Mouse (Mus musculus) left cerebral cortex, postnatal 25 days (tissue): ENCODE measurements at regions not wholly inside any gene's neighbourhood (a gene's known extent, or its start where the extent isn't known, plus 50 kb on each side); places are given as distances from the start of the nearest gene placed in this dataset.
"Not testable (repeated sequence)": the region's sequence is repeated elsewhere in the genome, so short reads cannot be mapped to it uniquely, and the experiment has no call there.

Source experiments
- DNase-seq, 2 experiments: peaks; one replicate each; pipeline ENCODE4 v3.0.0; 2022; ENCODE audit warnings: low spot score in 2 of 2, mixed read lengths in 1 of 2
- intact Hi-C: fragments of 180-260 bp; cut with DNase I; formaldehyde crosslinking; loops from one replicate; pipeline ENCODE4 v1.15.1; 2025

- no peak for DNase-seq
- intact Hi-C loops, result no loop called here
These were observed 84.1 kb upstream of the Slc25a13 start for GRCm38 (mm10) chr6:6301001-6301510.

GRCm38 (mm10) chr6:6298867-6299852 lies 82.2 kb upstream of the Slc25a13 start:
- intact Hi-C loops, result no loop called here
- DNase-seq, result no peak

GRCm38 (mm10) chr6:6295551-6295950 lies 78.6 kb upstream of the Slc25a13 start:
- DNase-seq, intact Hi-C loops: not testable (repeated sequence)

- intact Hi-C loops, result no loop called here
- no peak for DNase-seq
These were observed 74.8 kb upstream of the Slc25a13 start for GRCm38 (mm10) chr6:6291781-6292180.

DNA sequence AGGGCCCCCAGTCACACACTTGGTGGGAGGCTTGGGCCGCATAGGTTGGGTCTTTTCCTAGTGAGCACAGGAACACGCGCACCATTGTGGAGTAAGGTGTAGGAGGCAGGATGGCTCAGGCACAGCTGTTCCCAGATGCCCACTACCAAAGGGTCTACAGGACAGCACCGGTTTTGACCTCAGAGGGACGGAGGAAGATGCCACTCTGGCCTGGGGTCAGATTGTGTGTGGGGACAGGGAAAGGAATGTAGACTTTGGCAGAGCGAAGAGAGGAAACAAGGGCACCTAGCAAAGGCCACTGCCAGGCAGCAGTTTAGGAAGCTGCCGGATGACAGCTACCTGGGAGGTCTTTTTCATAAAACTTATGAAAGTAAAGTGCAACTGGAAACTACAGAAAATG lies 73.5 kb upstream of the Slc25a13 start:
- intact Hi-C loops, result no loop called here
- DNase-seq, result no peak

GRCm38 (mm10) chr6:6289806-6290205 lies 72.8 kb upstream of the Slc25a13 start:
- DNase-seq, result peak; percentile 34 to 39
- intact Hi-C loops, result no loop called here

DNA sequence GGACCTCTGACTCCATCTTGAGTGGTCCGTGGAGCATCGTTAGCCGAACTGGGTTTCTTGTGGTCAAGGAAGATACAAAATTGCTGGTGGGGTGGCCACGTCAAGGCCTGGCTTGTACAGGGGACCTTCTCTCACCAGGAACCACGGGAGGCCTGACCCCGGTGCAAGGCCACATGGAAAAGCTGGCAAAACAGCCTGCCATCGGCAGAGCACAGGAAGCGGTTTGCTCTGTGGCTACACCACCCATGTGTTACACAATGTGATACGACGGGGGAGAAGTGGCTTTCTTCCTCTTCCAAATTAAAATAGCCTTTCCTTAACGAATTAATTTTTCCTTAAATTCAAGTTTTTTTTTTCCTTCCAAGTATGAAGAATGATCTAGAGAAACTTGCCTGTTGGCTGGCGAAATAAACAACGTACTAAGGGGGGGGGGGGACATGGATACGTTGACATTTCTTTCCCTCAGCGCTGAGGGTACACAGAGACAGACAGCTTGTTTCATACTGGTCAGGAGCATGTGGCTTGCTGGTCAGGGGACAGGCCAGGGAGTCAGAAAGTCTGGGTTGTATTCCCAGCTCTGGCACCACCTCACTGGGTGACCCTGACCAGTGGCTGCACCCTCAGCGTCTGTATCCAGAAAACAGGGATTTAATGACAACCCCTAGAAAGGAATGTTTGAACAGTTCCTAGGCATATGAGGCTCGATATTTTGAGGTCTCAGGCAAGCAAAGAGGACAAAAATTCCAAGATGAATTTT lies 64.0 kb upstream of the Slc25a13 start:
- intact Hi-C loops, result no loop called here

DNA sequence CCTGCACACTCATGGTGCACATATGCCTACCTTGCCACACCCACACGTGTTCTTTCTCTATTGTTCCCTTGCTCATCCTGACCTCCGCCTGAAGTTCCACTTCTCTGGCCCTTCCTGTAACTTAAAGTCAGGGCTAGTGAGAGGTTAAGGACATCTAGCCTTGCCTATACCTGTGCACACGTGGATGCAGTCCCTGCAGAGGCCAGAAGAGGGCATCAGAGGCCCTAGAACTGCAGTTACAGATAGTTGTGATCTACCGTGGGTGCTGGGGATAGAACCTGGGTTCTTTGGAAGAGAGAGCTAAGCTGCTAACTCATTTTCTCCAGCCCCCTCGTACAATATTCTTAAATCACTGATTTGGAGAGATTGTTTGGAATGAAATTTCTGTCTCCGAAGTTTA lies 62.7 kb upstream of the Slc25a13 start:
- no peak for DNase-seq
- intact Hi-C loops, result loop anchor here (10.0 kb wide), 1 partner anchor 615 kb away; no protein-coding TSS in a partner anchor

More for the DNA sequence above, 64.0 kb upstream of the Slc25a13 start:
- DNase-seq, result no peak

DNA sequence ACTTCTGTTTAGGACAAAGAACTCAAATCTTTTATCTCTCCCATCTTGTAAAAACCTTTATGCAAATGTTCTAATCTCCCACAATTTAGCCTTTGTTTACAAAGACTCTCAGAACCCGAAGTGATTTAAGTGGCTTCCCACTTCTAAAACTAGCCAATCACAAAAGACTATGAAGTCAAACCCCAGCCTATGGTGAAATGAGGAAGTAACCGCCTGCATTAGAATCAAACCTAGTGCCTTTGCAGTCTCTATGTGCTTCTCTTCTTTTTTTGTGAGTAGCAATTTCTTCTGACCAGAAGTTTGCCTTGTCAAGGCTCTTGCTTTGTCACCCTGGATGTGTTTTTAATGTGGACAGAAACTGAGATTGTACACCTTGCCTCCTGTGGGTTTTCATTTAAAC lies 53.6 kb upstream of the Slc25a13 start:
- intact Hi-C loops, result loop anchor here (10.0 kb wide), 1 partner anchor 606 kb away; no protein-coding TSS in a partner anchor

More for the DNA sequence above, 53.6 kb upstream of the Slc25a13 start:
- no peak for DNase-seq
